Mouse (Mus musculus) spleen, adult 12 weeks (tissue): ENCODE data around the gene Erbb2.
A peak's percentile ranks its signal among the peaks of the same experiment; 100 is the strongest.
"Not testable (repeated sequence)": the region's sequence is repeated elsewhere in the genome, so short reads cannot be mapped to it uniquely, and the experiment has no call there.

Source experiments
- DNase-seq: peaks from one replicate; pipeline ENCODE4 v3.0.0; 2022; ENCODE audit warnings: low spot score

Gene Erbb2

DNA sequence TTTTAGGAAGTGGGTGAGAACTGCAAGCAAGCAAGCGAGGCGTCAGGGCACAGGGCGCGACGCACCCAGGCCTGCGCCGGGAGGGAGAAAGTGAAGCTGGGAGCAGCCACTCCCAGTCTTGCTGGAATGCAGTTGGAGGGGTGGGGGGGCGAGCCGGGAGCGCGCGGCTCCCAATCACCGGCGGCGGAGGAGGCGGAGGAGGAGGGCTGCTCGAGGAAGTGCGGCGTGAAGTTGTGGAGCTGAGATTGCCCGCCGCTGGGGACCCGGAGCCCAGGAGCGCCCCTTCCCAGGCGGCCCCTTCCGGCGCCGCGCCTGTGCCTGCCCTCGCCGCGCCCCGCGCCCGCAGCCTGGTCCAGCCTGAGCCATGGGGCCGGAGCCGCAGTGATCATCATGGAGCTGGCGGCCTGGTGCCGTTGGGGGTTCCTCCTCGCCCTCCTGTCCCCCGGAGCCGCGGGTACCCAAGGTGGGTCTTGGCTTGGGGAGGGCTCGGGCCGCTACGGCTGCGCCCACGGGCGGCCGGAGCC, at the start of gene Erbb2:
Gene Erbb2 (plus strand): TSS at position 198 of the 524 bp plus-strand sequence.
- no peak for DNase-seq

DNA sequence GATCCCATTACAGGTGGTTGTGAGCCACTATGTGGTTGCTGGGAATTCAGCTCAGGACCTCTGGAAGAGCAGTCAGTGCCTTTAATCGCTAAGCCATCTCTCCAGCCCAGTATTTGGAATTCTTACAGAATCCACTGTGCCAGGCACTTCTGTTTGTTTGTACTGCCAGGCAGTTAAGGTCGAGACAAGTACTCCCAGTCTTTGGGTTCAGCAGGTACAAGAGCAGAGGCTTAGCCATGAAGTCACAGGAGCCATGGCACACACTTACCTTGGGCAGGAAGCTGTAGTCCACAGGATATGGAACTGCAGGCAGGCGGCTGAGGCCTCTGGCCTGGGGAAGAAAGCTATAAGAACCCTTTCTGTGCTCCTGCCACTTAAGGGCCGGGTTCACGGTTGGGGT, 48.5 kb upstream of the Erbb2 start:
- DNase-seq, result no peak

GRCm38 (mm10) chr11:98364410-98364809, 47.9 kb upstream of the Erbb2 start:
- DNase-seq, result no peak

DNA sequence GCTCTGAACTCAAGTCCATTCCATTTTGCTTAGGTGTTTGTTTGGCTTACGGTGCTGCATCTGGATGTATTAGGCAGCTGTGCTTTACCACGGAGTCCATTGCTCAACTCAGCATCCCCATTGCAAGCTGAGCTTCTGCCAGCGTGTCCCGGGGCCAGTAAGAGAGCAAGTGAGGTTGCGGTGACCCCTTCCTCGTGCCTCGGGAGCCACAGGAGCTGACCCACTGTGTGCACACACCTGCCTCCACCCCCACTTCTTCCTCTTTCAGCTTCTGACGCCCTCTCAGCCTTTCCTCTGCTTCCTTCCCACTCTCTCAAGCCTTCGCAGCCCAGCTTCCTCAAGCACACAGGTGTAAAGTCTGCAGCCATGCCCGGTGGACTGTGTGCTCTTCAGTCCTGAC, 46.0 kb upstream of the Erbb2 start:
- no peak for DNase-seq

- no peak for DNase-seq
These were observed 45.0 kb upstream of the Erbb2 start for GRCm38 (mm10) chr11:98367171-98367862.

GRCm38 (mm10) chr11:98367863-98368186, 44.4 kb upstream of the Erbb2 start:
- DNase-seq, result no peak

GRCm38 (mm10) chr11:98369337-98369736, 42.9 kb upstream of the Erbb2 start:
- no peak for DNase-seq

- no peak for DNase-seq
These were observed 41.7 kb upstream of the Erbb2 start for GRCm38 (mm10) chr11:98370588-98370987.

- DNase-seq, result no peak
These were observed 40.6 kb upstream of the Erbb2 start for GRCm38 (mm10) chr11:98371556-98372240.

GRCm38 (mm10) chr11:98372406-98372805, 39.9 kb upstream of the Erbb2 start:
- peak; percentile 53 for DNase-seq

- no peak for DNase-seq
These were observed 39.0 kb upstream of the Erbb2 start for GRCm38 (mm10) chr11:98373244-98373643.

GRCm38 (mm10) chr11:98374266-98374665, 38.0 kb upstream of the Erbb2 start:
- DNase-seq, result no peak

DNA sequence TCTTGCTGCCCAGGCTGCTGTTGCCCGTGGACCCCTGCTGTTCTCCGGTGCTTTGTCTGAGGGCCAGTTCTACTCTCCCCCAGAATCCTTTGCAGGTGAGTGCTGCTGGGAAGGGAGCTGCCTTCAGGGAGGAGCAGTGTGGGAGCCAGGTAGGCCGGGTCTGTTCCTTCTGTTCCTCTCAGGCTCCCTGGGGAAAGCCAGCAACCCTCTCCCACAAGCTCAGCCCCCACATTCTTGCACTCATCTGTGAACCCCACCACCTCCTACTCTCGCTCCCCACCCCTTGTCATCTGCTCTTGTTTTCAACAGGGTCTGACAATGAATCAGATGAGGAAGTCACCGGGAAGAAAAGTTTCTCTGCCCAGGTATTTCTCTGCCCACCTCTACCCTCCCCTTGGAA, 35.5 kb upstream of the Erbb2 start:
- DNase-seq, result no peak

- no peak for DNase-seq
These were observed 34.5 kb upstream of the Erbb2 start for GRCm38 (mm10) chr11:98377787-98378186.

- DNase-seq, result no peak
These were observed 32.9 kb upstream of the Erbb2 start for GRCm38 (mm10) chr11:98379379-98379778.

DNA sequence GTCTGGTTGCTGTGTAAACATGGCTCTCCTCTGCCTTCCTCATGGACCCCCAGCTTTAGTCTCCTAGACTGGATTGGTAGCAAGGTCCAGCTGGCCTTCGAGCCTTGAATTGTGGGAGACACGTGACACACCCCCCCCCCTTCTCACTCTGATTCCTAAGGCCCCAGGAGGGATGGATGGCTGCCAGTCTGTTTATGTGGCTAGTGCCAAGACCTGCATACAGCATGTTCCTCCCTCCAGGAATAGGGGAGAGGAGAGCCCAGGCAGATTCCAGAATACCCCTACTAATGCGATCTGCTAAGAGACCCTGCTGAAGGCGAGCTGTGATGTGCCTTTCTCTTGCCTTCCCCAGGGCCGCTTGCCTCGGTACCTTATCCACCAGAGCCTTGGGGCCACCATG, 32.2 kb upstream of the Erbb2 start:
- DNase-seq, result no peak

DNA sequence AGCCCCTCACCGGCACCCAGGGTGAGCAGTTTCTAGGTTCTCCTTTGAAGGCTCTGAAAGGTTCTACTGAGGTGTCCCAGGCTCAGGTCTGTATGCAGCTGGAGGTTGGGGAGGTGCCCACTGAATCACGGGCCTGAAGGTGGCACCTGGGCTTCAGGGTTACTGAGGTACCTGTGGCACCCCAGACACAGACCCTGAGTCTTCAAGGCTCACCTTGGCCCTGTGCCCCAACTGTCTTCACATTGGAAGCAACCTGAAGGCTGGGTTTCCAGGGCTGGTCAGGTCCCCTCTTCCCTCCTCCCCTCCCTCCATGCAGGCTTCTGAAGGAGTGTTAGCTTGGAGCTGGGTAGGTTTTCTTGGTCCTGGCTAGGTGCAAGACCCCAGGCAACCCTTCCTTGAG, 30.6 kb upstream of the Erbb2 start:
- no peak for DNase-seq

DNA sequence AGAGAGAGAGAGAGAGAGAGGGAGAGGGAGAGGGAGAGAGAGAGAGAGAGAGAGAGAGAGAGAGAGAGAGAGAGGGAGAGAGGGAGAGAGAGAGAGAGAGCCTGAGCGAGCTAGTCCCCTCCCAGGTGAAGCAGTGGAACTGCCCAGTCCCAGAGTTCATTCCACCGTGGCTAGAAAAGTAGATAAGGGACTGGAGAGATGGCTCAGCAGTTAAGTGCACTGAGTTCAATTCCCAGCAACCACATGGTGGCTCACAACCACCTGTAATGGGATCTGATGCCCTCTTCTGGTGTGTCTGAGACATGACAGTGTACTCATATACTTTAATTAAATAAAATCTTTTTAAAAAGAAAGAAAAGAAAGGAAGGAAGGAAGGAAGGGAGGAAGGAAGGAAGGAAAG, 29.9 kb upstream of the Erbb2 start:
- DNase-seq, result not testable (repeated sequence)

GRCm38 (mm10) chr11:98383261-98384030, 28.8 kb upstream of the Erbb2 start, which contains the start of gene Tcap:
Tcap (plus strand) TSS chr11:98383811.
- no peak for DNase-seq

- no peak for DNase-seq
These were observed 28.1 kb upstream of the Erbb2 start for GRCm38 (mm10) chr11:98384216-98384615.

DNA sequence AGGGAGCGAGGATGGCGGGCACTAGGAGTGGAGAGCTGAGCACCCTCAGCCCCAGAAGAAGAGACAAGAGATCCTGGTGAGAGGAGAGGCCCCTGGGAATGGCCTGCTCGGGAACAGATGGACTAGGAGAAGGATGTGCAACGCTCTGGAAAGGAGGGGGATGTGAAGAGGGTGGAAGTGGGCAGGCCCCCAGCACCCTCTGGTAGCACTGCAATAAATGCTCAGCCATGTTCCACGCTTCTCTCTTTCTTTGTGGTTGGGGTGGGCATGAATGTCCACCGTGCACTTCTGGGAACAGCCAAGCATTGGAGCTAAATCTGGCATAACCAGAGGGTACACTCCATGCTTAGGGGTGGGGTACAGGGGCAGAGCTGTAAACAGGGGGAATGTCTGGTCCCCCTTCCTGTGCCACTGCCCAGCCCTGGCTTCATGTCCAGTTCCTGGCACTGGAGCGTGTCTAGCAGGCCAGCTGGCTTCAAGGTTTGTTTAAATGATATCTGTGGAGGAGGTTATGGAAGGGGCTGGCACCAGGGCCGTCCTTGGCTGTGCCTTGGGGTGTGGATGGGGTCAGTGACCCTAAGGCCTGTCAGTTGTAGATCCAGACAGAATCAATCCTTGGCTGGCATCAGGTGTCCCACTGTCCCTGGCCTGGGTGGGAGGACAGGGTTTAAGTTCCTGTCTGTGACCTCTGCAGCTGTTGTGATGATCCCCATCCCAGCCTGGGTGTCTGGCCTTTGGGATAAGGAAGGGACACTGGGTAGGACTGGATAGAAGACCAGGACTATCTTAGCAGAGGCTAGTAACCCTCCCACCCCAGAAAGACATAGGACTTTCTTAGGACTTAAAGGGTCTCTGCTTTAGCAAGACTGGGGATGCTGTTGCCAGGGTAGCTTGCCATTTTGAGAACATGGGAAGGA, 27.3 kb upstream of the Erbb2 start:
- no peak for DNase-seq
